Mouse (Mus musculus) cerebellum, adult 18-20 months (tissue): ENCODE measurements around the gene Prom2.

Experiments
- DNase-seq, 2 experiments: peaks; one replicate each; pipeline ENCODE4 v3.0.0; 2021

Gene Prom2

DNA sequence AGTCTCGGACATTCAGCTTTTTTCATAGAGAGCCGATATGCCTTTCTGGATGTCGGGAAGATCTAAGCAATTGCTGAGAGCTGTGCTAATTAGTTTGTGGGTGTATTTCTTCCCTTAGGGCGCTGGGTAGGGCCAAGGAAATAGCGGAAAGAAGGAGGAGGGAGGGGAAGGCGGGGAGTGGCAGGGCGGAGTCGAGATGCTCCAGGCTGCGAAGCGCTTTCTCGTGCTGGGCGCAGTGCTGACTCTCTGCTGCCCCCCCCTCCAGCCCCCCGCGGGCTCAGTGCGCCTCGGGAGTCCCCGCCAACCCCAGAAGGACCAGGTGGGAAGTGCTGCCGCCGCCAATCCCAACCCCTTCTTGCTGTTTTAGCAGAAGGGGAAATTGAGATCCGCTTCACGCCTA lies 58.3 kb downstream of the Prom2 start:
- peak; percentile 41 to 45 for DNase-seq

- peak; percentile 58 to 62 for DNase-seq
Measured at GRCm38 (mm10) chr2:127482533-127482911, 58.7 kb downstream of the Prom2 start.

- no peak for DNase-seq
Measured at GRCm38 (mm10) chr2:127481841-127482532, 59.3 kb downstream of the Prom2 start.

DNA sequence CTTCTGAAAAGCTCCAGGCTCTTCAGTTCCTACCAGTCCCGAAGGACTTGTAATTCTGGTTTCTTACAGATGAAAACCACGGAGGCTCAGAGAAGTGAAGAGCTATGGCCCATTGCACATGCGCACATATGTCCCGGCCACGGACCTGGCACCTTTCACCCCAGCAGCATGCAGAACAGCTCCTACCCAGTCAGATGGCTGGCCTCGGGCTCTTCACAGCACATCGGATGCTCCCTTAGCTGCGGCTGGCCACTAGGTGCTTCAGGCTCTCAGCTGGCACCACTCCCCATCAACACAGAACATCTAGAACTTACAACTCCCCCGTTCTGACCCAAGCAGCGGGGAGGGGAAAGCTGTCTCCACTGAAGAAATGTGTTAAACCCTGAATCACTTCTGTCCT lies 61.5 kb downstream of the Prom2 start:
- DNase-seq = peak in 1 of 2 experiments; percentile 40

- DNase-seq = no peak
Measured at GRCm38 (mm10) chr2:127479210-127479609, 62.1 kb downstream of the Prom2 start.
